Mouse (Mus musculus): ENCODE measurements around the gene Grid1.

Grid1 gene

DNA sequence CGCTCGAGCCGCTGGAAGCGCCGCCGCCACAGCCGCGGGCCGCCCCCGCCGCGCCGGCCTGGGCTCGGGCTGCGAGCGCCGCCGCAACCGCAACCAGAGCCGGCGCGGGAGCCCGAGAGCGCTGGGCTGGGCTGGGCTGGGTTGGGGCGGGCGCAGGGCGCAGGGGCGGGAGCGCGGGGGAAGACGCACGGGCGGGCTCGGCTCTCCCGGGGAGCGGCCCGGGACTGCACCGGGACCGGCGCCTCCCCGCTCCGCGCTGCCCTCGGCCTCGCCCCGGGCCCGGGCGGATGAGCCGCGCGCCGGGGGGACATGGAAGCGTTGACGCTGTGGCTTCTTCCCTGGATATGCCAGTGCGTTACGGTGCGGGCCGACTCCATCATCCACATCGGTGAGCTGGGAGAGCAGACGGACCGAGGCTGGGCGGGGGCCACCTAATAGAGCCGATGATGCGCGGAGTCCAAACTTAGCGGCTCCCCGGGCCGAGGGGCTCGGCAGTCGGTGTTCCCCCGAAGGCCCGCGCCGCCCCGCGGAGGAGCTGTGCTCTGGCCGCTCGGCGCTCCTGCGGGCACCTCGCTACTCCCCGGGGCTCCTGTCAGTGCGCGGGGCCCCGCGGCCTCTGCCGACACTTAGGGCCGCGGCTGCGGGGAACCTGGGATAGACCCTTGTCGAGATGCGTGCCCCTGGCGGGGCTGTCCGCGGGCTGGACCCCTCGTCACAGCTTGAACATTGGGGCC is at the start of gene Grid1:
Grid1 (plus strand) TSS at position 190 of the 734 bp plus-strand sequence.
- no peak for DNase-seq

DNA sequence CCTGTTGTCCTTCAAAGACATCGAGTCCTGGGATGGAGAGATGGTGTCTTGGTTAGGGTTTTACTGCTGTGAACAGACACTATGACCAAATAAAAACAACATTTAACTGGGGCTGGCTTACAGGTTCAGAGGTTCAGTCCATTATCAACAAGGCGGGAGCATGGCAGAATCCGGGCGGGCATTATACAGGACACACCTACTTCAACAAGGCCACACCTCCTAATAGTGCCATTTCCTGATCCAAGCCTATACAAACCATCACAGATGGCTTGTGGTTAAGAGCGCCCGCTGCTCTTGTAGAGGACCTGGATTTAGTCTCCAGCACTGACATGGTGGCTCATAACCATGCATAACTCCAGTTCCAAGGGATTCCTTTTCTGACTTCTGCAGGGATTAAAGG is 49.4 kb upstream of the Grid1 start:
- DNase-seq: no peak

DNA sequence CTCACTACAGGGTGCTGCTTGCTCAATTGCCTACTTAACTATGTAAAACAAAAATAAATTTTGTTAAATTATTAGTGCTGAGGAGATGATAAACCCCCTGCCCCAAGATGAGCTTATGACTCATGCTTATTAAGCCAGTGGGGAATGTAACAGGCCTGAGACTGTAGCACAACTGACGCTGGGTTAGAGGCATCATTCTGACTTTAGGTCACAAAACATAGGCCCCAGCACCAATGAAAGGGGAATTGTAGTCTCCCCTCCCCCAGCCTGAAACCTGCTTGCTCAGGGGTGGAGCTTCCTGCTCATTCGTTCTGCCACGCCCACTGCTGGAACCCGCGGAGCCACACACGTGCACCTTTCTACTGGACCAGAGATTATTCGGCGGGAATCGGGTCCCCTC is 48.3 kb upstream of the Grid1 start:
- DNase-seq: no peak

DNA sequence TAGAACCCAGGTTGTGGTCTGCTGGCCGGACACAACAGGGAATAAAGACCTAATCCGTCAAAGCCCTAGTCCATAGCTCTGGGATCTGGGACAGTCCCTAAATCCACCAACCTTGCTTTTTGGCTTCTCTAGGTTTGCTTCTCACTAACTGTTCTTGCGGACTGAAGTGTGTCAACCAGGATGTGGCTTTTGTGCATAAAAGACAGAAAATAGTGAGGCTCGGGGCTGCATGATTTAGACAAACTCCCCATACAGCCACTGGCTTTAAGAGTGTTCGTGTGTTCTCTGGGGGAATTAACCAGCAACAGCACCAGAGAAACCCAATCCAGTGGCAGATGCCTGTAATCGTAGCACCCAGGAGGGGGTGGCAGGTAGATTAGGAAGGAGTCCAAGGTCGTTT is 47.8 kb upstream of the Grid1 start:
- no peak for DNase-seq

DNA sequence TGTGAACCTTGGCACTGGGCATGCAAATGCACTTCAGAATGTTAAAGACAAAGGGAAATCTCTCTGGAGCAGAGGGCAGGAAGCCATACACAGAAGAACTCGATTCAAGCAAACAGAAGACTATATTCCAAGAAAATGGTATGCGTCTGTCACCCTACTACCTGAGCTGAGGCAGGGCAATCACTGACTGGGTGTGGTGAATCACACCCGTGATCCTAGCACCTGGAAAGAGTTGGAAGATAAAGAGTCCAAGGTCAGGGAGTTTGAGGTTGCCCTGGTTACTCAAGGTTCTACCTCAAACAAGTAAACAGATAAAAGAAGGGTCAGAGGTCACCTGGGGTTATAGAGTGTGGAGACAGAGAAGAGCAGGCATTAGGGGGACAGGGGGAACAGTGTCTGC is 46.2 kb upstream of the Grid1 start:
- DNase-seq: no peak

DNA sequence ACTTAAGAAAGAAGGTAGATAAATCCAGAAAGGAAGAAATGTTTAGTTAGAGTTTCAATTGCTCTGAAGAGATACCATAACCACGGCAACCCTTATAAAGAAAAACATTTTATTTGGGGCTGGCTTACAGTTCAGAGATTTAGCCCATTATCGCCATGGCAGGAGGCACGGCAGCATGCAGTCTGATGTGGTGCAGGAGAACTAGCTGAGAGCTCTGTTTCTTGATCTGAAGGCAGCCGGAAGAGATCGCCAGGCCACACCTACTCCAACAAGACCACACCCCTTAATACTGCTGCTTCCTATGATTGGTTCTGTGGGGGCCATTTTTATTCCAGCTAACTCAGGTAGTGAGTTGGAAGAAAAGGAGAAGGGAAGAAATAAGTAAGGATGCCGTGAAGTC is 45.7 kb upstream of the Grid1 start:
- DNase-seq: no peak

DNA sequence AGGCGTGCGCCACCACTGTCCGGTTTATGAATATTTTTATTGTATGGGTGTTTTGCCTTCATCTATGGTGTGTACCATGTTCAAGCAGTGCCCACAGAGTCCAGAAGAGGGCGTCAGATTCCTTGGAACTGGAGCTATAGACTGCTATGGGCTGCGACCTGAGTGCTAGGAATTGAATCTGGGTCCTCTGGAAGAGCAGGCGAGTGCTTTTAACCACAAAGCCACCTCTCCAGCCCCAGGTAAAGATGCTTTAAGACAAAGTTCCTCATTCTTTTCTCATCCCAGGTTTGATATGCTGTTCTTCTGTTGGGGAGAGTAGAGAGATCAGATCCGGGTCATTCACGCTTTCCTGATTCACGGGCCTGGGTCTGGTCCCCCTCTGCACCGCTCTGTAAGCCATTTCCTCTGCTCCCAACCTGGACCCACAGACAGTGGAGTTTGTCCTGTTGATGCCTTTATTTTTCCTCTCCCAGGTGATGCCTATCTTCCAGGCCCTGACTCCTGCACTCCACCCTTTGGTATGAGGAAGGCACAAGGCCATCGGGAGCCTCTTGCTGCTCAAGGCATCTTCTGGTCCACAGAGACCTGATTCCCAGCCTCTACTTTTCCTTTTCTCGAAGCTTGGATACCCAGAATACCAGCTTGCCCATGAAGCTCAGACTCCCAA is 43.1 kb upstream of the Grid1 start:
- no peak for DNase-seq

DNA sequence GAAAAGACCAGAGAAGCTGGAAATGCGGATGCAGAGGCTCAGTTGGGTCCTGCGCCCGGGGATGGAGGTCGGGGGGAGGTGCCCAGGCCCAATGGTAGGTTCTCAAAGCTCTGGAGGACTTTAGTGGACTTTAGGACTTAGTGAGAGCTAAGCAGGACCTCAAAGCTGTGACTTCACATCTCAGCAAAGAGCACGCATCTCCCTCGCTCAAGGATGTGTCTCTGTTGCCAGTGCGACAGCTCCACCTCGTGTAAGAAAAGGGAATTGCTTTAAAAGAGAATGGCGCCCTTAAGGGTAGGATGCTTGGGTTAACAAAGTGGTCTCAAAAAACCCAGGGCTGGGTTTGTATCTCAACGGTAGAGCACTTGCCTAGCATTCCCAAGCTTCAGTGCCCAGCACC is 42.1 kb upstream of the Grid1 start:
- peak; percentile 32 to 46 for DNase-seq

DNA sequence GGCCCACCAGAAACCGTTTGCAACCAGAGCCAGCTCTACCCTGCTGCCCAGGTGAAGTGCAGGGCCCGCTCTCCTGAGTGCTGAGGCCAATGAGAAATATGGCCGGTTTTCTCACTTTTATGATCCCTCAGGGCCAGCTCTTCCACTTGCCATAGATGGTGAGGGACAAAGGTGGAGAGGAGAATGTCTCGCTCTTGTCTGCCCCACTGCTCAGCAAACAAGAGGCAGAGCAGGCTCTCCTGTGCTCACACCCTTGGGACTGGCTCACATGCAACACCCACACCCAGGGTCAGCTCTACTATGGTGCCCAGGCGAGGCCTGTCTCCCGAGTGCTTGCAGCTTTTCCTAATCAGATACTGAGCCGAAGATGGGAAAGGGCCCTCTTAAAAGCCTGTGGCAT is 41.1 kb upstream of the Grid1 start:
- no peak for DNase-seq

DNA sequence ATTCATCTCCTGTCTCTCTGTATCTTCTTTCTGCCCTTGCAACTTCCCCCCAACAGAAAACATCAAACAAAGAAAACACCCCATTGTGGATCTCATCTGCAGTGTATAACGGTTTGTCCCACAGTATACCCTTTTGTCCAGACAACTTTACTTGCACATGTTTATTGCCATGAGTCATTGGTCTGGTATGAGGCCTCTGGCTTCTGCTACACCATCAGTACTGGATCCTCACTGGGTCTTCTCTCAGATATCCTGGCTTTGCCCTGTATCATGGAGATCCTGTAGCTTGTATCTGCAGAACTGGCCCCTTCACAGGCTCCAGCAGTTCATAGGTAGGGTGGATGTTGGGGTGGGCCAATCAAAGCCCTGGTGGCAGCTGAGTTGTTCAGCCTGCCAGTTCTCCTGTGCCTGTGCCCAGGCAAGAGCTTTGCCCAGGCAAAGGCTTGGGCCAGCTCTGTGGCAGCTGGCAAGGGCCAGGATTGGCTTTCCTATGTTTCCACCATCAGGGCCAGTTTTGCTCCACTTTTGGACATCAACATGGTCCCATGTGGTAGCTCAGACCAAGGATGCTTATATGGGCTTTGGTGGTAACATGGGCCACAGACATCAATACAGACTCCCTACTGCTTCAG is 26.4 kb upstream of the Grid1 start:
- no peak for DNase-seq

DNA sequence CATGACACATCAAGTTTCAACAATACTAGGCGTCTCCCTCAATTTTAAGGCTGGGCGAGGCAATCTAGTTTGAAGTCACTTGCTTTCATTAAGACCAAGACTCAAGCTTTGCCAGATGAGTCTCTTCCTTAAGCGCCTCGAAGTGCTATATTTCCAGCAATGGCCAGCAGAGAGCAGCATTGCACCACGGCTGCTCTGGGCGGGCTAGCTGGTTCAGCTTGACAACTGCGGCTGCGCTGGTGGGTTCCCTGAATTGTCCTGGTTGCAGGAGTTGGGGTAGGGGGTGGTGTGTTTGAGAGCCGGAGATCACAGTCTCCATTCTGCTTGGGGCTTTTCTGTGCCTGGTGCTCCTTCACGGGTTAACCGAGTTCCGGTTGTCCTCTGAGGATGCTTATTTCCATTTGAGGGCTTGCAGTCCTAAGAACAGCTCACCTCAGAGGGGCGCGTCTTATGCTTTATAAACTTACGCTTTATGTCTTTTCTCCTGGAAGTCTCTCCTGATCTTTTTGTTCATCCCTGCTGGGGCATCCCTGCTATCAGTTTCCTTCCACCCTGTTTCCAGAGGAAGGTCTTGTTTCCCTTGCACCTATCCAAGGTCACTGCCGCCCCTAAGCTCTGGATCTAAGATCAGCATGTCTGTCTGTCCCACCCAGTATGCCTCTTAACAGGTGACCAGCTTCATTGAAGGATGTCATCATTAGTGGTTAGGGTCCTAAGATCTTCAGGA is 9.0 kb upstream of the Grid1 start:
- DNase-seq: peak; percentile 51 to 58

DNA sequence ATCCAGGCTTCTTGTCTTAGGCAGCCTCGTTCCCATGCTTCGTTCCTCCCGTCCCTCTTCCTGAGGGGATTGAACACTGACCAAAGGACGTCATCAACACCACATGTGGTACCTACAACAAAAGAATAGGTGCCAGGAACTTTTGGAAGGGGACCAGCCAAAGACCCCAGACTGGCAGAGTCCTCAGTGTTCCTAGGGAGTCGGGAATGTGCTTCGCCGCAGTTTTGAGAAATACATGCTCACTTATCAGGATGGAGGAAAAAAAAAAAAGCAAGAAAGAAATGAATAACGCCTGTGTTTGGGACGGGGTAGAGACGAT is 8.5 kb upstream of the Grid1 start:
- DNase-seq: no peak

DNA sequence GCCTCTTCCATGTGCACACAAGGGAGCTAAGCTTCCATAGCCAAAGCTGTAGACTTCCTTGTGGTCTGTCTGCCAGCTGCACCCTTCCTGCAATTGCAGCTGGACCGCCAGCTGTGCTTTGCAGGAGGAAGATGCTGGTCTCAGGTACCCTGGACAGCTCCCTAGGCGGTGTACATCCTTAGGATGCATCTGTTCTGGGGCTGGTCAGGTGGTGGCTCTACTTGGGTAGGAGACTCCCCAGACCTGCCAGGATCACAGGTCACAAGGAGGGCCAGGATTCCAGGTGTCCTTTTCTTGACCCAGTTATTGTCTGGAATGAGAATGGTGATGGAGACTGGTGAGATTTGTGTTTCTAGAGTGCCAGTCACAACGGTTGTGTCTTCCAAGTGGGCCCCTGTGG is 3.6 kb upstream of the Grid1 start:
- DNase-seq: no peak

DNA sequence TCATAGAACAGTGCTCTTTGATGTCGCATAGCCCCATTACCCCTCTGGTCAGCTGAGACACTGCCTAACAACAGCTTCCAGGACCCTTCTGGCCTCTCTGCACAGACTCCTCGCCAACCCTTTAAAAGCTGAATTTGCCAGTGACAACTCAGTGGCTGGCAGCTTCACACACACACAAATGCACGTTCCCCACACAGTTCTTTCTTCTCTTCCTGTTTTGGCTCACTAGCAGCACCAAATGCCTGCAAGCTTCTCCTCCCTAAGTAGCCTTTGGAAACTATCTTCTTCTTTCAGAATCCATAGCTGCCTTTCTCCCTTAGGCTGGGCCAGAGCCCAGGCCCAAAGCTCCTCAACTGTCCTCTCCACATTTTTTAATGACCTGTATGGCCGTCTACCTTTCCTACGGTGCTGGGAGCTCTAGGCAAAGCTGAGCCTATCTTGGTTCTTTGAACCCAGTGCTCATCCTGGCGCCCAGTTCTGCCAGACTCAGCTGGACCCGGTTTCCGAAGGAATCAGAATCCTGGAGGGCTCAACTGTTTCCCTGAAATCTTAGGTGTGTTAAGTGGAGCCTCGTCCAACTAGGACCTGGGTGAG is 1.4 kb upstream of the Grid1 start:
- no peak for DNase-seq

DNA sequence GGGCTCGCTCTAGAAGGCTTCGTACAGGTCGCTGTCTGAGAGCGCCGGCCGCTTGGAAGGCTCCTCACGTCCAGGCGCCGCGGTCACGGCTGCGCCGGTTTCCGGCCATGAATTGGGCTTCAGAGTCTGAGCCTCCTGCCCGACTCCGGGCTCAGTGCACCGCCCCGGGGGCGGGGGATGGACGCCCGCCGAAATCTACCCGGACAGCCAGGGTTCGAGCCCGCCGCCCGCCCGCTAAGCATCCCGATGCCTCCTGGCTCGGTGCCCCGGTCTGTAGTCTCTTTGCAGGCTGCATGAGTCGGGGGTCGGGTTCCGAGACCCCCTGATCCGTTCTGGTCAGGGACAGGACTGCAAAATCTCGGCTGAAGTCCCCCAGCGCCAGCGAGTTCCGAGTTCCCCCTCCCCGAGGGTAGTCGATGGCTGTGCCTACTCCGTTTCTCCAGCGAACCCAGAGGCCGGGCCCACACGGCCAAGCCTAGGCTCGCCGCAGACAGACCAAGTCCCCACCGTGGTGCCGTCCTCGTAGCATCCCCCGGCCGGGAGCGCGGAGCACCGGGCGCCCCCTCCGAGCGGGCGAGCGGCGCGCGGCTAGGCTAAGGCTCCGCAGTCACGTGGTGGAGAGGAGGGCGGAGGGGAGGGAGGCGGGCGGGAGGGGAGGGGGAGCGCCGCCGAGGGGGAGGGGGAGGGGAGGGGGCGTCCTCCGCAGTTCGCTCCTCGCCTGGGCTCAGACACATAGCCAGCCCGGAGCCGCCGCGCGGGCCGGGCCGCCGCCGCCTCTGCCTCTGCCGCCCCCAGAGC is 588 bp upstream of the Grid1 start:
- peak in 1 of 2 experiments; percentile 9 for DNase-seq

DNA sequence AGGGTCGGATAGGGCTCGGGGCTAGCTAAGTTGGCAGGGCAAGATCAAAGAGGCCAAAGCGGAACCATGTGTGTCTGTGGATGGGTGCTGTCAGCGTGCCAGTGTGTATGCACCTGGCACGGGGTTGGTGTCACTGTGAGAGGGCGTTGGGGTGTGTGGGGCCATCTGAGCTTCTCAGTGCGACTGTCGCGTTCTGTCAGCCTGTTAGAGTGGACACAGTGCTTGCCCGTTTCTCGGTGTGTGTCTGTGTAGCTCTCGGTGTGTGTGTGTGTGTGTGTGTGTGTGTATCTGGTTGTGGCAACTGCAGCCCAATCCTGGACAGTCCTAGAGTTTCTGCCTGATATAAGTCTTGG is 721 bp downstream of the Grid1 start:
- DNase-seq: no peak

DNA sequence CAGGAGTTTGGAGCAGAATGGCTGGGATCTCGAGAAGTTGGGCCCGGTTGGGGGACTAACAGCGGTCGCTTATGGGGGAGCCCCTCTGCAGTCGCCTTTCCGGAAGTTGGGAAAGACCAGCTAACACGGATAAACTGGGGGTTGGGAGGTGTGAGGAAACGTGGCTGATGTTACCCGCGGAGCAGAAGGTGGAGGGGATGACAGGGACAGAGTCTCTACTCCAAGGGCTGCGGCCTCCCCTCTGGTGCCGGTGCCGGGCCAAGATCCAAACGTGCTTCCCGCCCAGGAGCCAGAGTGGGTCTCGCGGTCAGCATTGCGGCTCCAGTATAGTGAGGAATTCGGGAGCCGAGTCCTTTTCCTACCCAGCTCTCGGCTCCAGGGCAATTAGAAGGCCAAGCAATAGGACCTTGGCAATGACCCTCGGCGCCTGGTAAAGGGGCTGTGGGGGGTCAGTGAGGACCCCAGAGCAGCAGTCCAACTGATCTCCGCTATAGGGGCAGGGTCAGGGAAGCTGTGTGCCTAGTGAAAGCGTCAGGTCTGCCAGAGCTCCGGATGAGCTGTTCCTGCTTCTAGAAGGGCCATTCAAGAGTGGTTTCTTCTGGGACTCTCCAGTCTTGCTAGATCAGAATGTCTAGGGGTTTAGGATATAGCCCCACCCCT is 1.4 kb downstream of the Grid1 start:
- no peak for DNase-seq

DNA sequence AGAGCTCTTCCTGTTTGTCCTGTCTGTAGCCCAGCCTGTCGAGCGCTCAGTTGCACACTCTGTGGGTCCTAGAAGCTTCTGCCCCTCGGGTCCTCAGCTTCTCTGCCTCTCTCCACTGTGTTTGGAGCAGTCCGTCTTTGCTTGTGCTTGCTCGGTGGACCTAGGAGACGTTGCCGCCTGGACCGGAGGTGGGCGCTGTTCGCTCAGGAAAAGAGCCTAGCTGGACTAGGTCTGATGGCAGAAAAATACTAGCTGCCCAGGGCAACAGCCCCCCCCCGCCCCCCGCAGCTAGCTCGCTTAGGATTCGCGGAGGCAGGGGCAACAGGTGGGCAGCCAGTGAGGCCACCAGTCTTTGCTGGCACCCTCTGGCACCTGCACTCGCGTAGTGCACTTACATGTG is 3.2 kb downstream of the Grid1 start:
- no peak for DNase-seq

DNA sequence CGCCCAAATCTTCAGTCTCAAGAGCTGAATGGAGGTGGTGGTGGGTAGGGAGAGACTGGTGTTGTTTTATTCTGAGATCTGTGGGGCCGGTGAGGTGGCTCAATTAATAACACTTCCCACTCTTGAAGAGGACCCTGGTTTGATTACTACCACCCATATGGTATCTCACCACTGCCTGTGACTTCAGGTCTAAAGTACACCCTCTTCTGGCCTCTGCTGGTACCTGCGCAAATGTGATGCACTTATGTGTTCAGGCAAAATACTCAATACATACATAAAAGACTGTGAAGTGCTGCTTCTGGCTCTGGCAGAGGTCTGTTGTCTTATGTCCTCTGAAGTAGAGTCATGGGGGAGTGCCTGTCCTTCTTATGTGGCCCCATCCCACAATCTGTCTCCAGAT is 4.3 kb downstream of the Grid1 start:
- DNase-seq: no peak

DNA sequence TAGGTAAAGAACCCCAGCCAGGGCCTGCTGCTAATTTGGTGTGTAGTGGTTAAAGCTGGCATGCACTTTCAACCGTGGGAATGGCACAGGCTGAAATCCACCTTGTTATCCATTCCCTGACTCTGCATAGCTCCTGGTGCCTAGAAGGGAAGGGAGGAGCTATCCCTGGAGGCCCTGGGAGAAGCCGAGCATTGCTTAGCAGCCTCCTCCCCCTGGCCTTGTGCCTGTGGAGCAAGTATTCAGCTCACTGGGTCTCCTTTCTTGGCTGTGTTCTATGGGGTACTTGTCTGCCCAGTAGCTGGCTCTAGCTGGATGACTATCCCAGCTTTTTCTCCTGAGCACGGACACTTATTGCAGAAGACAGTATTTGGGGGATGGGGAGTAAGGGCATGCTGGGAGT is 6.0 kb downstream of the Grid1 start:
- DNase-seq: no peak

DNA sequence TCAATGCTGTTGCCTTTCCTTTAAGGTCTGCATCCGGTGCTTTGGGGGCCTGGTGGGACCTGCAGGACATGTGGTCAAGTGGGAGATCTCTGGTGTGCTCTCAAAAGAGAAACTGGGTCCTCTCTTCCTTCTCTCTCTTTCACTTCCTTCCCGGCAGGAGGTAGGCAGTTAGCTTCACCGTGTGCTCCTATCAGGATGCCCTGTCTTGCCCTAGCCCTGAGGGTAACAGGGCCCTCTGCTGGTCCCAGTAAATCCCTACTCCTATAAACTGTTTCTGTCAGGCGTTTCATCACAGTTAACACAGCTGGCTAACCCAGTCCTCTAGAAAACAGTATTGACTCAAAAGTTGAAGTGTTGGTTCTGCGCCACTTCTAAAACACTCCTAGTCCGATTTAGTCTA is 9.9 kb downstream of the Grid1 start:
- no peak for DNase-seq

DNA sequence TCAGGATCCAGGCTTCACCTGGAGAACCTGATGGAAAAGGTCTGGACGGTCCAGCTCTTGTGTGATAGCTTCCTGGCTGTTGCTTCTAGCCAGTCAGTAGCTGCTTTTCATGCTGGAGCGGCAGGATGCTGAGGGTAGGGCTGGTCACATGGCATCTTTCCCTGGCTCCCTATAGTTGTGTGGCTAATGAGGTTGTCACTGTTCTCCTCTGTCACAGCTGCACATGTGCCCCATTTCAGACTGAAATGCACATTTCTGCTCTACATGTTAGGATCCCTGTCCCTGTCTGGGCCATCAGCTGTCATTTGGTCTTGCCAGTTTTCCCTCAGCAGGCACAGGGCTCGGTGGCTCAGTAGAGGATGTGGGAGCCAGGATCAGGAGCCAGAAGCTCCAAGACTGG is 17.2 kb downstream of the Grid1 start:
- no peak for DNase-seq
